Mouse (Mus musculus) heart, adult 9 months (tissue): ENCODE data around the gene Pde10a.

ENCODE experiments used
- DNase-seq, 2 experiments: peaks; one replicate each; pipeline ENCODE4 v3.0.0; 2022; ENCODE audit warnings: low spot score in 2 of 2

Gene Pde10a

DNA sequence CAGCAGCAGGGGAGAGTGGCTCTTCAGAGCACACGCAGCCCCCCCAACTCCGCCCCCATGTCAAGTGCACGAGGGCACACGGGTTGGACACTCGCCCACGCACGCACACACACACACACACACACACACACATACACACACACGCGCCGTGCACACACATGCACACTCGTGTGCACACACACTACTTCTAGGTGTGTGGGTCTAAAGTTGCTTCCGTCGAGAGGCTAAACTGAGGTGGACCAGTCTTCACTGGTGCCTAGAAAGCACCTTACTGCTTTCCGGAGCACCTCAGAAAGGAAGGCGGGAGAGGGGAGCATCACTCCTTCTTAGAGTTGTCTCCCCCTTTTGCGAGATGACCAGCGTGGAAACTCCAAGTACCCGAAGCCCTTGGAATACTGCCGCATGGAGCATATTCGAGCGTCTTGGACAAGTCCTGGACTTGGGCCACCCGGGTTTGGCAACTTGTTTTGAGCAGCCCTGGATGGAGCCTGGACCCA, at the start of gene Pde10a:
Gene Pde10a (plus strand): TSS at position 148 of the 497 bp plus-strand sequence.
- DNase-seq = peak; percentile 23 to 25

DNA sequence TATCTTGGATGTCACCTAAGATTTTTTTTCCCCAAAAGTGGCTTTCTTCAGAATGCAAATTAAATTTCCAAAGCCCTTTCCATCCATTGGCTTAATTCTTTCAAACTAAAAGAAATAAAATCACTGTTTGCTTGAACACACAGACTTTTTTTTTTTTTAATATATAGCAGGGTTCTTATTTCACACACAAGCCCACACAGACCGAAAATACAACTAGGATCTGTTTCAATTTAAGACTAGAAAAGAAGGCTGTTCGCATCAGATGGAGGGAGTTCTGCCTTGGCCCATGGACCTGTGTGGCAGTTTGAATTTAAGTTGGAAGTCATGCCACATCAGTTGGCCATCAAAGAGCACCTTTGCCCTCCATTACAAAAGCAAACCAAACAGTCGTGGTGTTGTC, 46.6 kb upstream of the Pde10a start:
- DNase-seq = no peak

DNA sequence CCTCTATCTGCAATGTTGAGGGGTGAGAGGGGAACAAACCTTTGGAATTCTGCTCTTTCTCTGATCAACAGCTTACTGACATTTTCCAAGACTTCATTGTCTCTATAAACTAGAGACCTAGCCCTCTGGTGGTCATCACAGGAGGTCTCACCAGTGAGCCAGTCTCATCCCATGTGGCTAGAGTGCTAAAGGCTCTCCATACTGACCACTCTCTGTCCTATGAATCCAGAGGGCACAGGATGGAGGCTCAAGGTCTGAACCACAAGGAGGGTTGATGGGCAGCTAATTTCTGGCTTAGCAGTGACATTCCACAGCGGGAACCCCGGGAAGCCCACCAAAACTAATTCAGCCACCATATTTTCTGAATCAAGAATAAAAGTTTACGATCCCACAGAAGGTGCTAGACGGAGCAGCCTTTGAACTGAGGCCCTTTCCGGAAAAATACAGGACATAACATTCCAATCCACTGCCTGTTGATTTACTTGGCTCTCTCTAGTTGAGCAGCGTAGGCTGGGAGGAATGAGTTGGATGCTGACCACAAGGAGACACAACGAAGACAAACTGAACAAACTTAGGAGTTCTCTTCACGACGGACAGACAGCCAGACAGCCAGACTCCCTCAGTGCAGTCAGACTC, 45.6 kb upstream of the Pde10a start:
- no peak for DNase-seq

DNA sequence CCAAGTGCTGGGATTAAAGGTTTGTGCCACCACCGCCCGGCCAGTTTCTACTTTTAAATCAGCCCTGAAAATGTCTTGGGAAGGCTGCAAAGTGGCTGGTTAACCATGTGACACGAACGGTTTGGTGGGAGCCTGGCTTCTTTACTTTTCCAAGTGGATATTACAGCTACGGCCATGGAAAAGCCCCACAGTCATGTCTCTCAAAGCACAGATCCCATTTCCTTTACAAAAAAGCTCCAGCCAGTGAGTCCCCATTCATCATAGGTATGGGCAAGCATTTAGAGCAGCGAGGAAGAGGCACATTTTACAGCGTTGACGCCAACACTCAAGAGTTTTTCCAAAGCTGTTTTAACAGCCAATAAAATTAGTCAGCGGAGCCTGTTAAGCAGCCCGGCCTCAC, 43.4 kb upstream of the Pde10a start:
- no peak for DNase-seq

DNA sequence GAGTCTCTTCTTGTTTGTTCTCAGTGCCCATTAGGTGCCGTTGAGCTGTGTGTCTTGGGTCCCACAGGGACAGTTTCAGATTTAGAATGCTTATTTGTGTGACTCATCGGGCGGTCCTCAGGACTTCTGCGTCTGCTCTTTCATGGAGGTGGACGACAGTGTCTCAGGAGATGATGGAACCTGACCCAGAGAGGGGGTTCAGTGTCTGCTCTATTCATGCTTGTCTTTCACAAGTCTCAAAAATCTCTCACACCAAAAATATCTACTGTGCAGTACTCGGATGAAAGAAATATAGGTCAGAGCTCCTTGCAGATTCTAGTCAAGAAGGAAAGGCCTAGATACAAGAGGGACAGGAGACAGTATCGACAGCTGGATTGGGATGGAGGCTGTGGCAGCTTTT, 42.3 kb upstream of the Pde10a start:
- DNase-seq = no peak

DNA sequence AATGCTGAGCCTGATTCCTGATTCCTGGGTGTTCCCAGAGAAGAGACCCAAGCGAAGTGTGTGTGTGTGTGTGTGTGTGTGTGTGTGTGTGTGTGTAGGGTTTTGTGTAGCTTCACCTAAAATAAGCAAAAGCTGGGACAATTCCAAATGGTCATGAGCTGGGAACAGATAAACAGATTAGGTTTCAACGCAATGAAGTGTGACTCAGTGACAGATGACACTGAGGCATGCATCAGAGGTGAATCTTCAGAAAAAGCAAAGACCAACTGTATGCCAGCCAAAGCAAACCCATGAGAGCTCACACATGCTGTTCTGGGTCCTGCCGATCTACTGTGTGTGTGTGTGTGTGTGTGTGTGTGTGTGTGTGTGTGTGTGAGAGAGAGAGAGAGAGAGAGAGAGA, 40.9 kb upstream of the Pde10a start:
- no peak for DNase-seq

DNA sequence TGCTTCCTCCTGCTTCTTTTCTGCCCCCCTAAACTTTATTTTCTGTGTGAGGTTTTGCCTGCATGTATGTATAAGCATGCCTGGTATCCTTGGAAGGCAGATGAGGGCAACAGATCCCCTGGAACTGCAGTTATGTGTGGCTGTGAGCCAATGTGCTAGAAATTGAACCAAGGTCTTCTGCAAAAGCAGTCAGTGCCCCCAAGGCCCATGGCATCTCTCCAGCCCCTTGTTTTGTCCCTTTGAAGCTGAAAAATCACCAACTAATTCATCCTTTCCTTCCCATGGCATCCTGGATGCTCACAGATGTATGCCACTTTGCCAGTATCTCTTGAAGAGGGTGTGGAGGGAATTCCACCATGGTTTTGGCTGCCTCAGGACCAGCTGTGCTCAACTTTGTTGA, 40.0 kb upstream of the Pde10a start:
- DNase-seq = no peak

DNA sequence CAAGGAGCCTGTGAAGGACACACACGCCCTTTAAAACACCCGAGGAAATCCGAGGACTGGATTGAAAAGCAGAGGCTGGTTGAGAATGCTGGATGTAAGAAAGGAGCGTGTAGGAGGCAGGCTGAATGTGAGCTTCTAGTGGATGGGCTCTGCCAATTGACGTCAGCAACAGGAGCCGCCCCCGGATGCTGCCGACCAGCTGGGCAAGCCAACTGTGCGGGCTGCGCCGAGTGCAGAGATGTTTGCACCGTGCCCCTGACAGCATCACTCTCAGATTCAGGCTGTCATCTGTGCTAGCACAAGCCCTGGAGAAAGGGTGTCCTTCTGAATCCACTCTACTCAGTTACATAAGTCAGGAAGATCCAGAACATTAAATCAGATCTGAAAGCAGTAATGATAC, 37.3 kb upstream of the Pde10a start:
- peak; percentile 33 to 47 for DNase-seq

DNA sequence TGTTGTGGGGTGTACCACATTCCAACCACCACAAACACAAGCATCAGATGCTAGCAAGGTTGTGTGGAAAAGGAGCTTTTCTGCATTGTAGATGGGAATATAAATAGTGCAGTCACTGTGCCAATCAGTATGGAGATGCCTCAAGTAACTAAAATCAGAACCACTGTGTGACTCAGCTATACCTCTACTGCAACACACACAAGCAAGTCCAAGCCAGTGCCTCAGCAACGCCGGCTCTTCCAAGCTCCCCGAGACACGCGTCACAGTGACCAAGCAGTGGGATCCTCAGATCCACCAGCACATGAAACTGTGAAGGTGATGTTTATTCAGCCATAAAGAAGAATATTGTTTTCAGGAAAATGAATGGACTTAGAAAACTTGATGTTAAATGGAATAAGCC, 34.2 kb upstream of the Pde10a start:
- no peak for DNase-seq

DNA sequence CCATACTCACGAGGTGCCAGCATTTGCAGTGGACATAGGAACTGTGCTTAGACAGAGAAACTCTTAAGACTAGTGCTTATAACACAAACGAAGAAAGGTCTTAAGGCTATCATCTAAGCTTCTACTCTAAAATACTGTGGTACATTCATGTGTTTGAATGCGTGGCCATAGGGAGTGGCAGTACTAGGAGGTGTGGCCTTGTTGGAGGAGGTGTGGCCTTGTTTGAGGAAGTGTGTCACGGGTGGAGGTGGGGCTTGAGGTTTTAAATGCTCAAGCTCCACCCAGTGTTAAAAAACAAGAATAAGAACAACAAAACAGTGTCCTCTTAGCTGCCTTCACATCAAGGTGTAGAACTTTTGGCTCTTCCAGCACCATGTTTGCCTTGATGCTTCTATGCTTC, 31.7 kb upstream of the Pde10a start:
- no peak for DNase-seq

DNA sequence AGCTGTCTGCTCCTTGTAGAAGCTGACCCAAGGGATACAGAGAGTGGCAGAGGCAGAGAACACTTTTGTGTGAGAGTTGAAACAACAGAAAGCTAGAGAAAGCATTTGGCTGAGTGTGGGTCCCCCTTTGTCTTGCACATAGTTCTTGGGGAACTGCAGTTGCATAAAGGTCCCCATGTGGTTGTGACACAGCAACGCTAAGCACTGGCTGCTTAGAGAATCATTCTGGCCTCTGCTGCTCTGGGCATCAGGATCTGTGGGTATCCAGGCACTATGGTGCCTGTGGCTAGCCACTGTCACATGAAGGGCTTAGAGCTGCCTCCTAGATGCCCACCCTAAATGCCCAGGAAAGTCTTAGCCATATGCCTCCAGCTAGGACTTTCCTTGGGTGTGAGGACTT, 27.0 kb upstream of the Pde10a start:
- no peak for DNase-seq

DNA sequence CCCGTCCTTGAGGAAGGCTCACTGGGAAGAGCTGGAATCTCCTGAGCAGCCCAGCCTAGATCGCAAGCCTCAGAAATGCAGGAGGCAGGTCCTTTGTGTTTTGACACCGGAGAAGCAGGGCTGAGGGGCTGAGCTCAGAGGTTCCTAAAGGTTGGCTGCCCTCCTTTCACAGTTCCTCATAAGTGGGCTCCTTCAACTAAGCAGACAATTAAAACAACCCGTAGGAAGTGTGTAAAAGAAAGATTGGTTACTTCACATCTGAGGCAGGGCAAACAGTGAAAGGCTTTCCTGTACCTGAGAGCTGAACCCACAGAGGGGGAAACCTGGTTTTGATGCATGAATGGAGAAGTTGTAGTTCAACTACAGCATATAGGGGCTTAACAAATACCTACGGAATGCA, 26.5 kb upstream of the Pde10a start:
- DNase-seq = no peak

DNA sequence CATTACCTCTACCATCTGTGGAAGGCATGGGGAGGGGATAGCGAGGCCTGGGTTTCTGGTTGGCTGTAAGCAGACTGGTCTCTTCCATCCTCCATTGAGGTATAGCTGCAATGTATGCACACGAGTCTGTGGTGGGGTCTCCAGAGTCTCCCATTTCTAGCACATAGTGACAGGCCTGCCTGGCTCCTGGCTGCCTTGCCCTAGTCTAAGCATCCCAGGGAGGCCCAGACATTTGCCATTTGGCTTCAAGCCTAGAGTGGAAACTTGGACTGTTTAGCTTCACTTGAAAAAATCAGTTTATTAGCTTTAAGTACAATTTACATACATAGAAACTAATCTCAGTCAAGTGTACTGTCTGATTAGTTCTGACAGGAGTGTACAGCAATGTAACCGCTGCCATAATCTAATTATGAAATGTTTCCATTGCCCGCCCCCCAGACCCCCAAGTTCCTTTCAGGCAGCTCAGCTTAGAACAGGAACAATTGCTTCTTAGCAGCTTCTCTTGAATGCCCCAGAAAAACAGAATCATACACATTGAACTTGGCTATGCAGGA, 25.5 kb upstream of the Pde10a start:
- no peak for DNase-seq

DNA sequence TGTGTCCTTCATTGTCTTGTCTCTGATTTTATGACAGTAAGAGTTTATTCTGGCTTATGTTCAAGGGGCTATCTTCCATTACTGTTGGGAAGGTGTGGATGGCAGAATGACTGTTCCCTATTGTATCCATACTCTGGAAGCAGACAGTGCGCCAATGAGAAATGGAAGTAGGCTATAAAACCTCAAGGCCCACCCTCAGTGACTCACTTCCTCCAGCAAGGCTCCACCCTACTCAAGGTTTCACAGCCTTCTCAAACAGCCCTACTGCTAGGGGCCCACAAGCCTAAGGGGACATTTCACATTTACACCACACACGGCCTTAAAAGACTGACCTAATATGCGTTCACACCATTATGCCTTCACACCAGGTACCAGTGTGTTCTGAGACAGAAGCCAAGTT, 20.8 kb upstream of the Pde10a start:
- DNase-seq = no peak

DNA sequence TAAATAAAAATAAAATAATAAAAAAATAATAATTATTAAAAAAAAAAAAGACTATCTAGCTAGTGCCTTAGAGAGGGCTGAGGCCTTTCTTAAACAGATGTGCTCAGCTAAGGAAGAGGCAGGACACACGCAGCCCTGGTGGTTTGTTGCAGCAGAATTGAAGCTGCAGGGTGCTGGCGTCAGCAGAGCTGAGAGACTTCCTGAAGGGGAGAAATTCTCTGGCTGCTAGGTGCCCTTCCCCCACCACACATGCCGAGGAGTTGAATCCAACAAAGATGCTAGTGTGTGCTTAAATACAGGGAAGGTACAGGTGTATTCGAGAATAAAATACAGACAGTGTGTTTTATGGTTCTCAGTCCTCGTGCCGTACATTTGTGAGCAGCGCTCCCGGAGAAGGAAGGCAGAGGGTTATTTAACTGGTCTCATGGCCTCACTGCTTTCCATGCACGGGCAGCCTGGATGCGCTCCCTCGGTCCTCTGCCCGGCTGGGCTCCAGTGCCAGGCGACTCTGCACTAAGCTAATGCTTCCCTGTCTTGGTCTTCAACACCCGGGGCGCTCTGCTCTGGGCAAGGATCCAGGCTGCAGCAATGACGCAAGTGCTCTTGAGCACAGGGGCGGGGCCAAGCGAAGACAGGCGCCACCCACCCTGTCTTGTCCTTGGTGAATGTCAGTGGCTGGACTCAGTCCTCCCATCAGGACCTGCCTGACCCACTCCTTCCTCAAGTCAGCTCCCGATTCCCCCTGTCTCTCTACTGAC, 19.3 kb upstream of the Pde10a start:
- DNase-seq = peak; percentile 77 to 90

DNA sequence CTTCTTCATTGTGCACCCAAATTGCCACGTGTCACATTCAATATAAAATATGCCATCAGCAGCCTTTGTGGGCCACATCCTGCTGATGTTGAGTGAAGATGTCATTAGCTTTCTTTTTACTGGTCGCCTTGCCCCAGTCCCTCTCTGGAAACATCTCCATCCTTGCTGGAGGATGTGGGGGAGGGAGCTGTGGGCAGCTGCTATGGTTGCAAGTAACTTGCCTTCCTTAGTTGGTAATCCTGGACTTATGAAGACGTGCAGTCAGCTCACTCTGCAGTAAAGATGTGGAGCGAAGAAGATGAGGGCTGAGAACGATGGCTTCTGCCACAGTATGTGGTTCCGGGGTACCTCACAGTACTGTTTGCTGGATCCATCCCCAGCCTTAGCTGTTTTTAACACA, 18.4 kb upstream of the Pde10a start:
- no peak for DNase-seq

DNA sequence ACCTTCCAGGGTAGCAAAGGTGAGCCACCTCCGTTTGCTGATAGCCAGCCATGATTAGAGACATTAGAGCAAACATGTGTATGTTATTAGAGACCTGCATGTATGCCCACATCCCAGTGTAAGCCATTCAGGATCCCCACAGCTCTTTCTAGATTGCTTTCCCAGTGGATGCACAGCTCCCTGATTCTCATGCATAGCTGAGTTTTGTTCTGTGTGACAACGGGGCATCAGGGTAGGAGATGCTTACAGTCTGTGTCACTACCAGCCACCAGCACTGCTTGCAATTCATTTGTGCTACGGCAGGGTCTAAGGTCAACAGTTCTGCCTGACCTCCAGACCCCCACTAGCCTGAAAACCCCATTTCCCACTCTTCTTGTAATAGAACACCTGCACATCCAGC, 17.5 kb upstream of the Pde10a start:
- no peak for DNase-seq

DNA sequence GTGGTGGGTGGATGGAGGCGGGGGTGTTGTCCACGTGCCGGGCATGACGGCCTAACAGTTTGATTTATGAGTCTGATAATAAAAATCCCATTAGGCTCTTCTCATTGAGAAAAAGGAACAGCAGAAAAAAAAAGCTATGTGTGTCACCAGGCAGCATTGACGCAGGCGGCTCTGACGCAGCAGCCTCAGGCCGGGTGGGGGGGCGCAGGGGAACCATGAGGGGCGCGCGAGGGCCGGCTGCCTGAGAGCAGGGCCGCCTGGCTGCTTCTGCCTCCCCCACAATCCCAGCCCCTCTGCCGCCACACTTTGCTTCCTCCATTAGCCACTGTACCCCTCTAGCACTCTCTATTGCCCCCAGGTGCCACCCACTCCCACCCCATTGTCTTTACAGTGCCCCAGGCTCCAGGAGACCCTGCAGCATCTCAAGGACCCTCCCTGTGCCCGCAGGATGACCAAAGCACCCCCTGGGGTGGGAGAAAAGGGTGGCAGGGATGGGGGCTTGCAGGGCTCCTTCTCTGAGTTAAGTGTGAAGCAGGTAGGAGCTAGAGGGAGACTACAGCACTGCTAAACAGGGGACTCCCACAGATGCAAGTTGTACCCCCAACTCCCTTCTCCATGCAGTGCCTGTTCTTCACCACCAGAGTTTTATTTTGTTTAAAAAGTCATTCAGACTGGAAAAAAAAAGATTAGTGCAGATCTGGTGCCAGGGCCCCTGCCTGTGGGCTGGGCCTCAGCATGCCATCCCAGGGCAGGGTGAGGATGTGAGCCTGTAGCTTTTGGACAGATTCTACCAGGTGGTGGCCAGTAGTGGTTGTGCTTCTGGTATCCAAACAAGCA, 16.6 kb upstream of the Pde10a start:
- peak; percentile 49 to 59 for DNase-seq

DNA sequence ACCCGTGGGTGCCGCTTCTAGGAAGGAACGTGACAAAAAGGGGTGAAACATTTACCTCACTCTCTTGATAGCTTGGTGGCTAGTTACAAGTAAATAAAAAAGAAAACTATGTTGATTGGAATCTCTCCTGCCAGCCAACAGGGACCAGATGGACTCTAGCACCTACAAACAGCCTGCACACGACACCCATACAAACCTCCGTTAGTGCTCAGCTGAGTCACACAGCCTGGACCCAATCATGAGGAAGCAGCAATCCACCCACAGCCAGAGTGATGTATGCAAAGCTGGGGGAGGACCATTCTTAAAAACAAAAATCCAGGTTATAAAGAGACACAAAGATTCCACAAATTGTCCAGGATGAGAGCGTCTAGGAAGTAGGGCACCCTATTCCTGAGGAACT, 9.2 kb upstream of the Pde10a start:
- DNase-seq = no peak

DNA sequence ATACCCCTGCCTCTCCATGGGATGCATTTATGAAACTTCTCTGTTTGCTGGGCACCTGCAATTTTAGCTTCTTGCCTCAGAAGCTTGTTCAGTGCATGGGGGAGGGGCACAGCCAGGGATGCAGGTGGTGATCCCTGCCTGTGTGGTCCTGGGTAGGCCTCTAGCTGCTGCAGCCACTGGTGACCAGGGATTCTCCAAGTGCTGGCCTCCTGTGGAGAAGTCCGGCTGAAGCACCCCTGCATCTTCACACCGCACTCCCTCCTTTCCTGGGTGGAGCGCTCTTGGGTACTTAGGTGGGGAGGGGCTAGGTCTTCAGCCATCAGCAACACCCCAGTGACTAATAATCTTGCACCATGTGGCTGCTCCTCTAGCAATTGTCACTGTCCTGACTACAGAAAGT, 1.2 kb upstream of the Pde10a start:
- no peak for DNase-seq

DNA sequence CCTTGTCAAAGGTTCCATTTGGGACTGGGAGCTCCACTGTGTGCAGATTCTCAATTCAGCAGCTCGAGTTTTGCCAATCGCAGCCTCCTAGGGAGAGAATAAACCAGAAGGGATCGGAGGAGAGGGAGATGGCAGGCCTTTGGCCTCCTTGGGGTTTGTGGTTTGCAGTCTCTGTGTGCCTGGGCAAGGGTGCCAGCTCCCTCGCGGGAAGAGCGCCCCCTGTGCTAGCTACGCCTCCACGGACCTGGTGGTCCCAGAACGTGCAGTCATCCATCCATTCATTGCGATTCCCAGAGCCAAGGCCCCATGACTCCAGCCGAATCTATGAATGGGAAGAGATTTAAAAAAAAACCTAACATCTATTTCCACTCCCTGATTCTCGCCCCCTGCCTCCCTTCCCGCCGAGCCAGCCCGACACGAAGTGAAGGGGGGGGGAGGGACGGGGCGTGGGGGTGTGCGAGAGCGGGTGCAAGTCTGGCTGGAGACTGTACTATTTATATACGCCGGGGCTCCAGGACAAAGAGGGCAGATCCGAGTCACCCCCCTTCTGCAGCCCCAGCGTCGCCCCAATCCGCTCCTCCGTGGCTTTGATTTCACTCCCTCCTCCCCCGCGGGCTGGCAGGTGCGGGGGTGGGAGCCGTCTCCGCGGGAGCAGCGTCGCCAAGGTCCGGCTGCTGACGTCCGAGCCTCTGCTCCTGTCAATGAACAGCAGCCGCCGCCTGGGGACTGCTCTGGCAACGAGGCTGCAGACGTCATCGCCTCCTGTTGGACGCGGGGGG, 596 bp upstream of the Pde10a start:
- peak; percentile 75 to 82 for DNase-seq
